Mouse (Mus musculus) left cerebral cortex, adult 2 months (tissue): ENCODE measurements around the gene Snx17. TPM values are rescaled to one million over a fixed set of nuclear protein-coding genes. Genes with fewer than 3 reads are reported as not detected.

Experiments
- DNase-seq, 2 experiments: peaks; one replicate each; pipeline ENCODE4 v3.0.0; 2021 to 2022; ENCODE audit warnings: low spot score in 2 of 2, mixed read lengths in 1 of 2; ENCODE audit errors: extremely low spot score in 1 of 2
- H3K27ac ChIP-seq: fragments of 200-600 bp; 2 replicates; pipeline ENCODE4 v1.8.1; 2022
- H3K4me3 ChIP-seq: fragments of 200-600 bp; 2 replicates; pipeline ENCODE4 v1.8.1; 2022
- CTCF ChIP-seq: fragments of 200-600 bp; IDR thresholded peaks from 2 replicates; pipeline ENCODE4 v1.8.1; 2022; ENCODE audit warnings: antibody characterized with exemption, mild to moderate bottlenecking, moderate library complexity
- intact Hi-C: fragments of 180-260 bp; cut with DNase I; formaldehyde crosslinking; loops from one replicate; pipeline ENCODE4 v1.15.1; 2025
- total RNA-seq, 2 experiments: library from RNA; stranded (reverse); gene quantifications; 2 replicates each; pipeline ENCODE4 v1.2.3; 2021

The Snx17 gene
- total RNA-seq, 2 experiments from 2014 or later, result 75.1 to 76.6 TPM

DNA sequence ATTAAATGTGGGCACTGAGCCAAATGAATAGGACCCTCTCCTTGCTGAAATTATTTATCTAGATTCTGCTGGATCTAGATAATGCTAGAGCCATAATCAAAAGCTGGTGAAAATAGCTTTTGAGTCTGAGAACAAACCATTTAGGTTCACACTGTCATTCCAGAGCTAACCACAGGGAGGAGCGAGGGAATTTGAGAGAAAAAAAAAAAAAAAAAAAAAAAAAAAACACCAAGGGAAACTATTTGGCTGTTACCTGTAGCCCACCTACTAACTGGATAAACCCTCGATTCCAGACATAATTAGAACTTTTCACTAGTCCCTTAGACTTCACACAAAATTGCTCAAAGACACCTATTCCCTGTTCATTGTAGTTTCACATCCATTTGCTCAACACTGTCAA lies 26.0 kb downstream of the Snx17 start:
- Histone ChIP-seq H3K4me3 (peak overlapping the region; percentile 97), H3K27ac (no peak overlapping the region)
- intact Hi-C loops, result no loop called here
- no peak for DNase-seq
- peak; percentile 55 for TF ChIP-seq CTCF

GRCm38 (mm10) chr5:31219474-31219873 lies 26.4 kb downstream of the Snx17 start:
- intact Hi-C loops, result no loop called here
- Histone ChIP-seq H3K4me3 (peak overlapping the region; percentile 97), H3K27ac (peak overlapping the region; percentile 90; the same call in 1 of the 2 replicates)
- TF ChIP-seq CTCF, result no peak
- no peak for DNase-seq

GRCm38 (mm10) chr5:31219911-31220447 lies 27.0 kb downstream of the Snx17 start:
- intact Hi-C loops, result loop anchor here (1.0 kb wide), 1 partner anchor 20 kb away; the partner anchor contains the start of gene Nrbp1
- Histone ChIP-seq H3K4me3 (peak overlapping the region; percentile 97), H3K27ac (peak overlapping the region; percentile 90)
- peak in 1 of 2 experiments; percentile 45 for DNase-seq
- TF ChIP-seq CTCF, result peak; percentile 8

DNA sequence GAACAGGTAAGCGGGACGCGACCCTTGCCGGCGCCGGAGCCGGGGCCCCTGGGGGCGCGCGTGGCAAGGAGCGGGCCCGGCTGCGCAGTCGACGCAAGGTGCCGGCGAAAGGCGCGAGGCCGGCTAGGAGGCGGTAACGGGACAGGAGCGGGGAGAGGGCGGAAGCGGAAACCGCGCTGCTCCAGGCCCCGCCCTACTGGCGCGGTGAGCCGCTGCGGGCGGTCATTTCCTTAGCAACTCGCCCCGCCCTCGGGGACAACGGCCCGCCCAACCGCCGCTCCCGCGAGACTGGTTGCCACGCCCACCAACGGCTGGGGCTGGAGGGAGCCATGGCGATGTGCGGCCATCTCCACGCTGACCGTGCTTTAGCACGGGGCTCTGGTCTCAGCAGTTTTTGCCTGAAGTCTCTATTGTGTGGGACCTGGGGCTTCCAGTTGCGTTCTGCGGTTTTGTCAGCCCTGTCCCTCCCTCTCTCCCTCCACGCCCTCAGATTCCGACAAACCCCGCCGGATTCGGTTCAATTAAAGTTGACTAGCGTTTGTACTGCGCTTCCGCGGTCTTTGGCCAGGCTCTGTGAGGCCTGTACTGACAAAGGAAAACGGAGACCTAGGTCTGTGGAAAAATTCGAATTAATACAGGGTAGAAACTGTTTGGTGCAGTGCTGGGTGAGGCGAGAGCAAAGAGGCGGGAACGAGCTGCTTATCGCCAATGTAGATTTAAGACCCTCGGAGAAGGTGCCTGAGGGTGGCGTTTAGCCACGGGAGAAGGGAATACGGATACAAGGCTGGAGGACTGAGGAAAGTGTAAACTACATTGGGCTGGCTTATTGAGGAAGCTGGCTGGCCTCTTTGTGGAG lies 27.6 kb downstream of the Snx17 start, which contains the start of gene Ppm1g:
Ppm1g (minus strand) TSS at position 240 of the 856 bp plus-strand sequence.
- DNase-seq, result peak; percentile 97
- intact Hi-C loops, result loop anchor here (1.0 kb wide), 1 partner anchor 20 kb away; the partner anchor contains the start of gene Nrbp1
- peak within 1 kb of the TSS; percentile 90 for H3K27ac ChIP-seq
- peak within 1 kb of the TSS; percentile 97 for H3K4me3 ChIP-seq
- TF ChIP-seq CTCF, result no peak

DNA sequence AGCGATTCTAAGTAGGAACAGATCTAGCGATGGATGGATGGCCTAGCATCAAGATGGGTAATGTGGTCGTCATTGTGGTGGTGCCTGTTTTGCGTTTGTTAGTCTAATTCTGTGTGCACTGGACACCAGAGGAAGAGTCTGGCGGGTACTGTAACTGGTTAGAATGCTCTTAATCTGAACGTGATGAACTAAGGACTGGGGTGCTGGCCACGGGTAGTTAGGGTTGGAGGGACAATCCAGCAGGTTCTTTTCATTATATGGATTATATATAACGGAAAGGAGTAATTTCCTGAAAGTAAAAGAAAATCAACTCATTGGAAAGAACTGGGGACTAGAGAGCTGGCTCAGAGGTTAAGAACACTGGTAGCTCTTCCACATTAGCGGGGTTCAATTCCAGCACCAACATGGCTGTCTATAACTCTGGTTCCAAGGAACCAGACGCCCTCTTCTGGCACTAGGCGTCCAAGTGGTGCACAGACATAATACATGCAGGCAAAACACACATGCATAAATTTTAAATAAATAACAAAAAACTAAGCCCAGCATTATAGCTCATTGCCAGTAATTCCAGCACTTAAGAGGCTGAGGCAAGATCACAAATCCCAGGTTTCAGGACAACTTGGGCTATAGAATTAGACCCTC lies 28.4 kb downstream of the Snx17 start:
- intact Hi-C loops, result no loop called here
- TF ChIP-seq CTCF, result peak; percentile 44
- peak overlapping the region; percentile 88 for H3K27ac ChIP-seq
- no peak for DNase-seq
- H3K4me3 ChIP-seq, result peak overlapping the region; percentile 97

DNA sequence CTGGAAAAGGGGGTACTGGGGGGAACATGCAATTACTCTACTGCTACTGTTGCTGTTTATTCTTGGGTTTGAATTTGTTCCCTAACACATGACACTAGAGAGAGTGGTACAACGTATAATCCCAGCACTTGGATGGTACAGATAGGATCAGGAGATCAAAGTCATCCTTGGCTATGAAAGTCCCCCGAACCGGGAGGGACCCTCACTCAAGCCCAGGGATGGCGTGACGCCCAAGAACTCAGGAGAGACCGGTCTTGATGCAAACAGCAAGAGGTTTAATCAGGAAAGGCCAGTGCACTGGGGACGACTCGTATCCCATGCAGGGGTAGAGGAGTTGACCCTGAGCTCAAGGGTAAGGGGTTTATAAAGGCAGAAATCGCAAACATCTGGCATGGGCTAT lies 29.7 kb downstream of the Snx17 start:
- H3K27ac ChIP-seq, result no peak overlapping the region
- no peak overlapping the region for H3K4me3 ChIP-seq
- no peak for DNase-seq
- TF ChIP-seq CTCF, result no peak
- intact Hi-C loops, result loop anchor here (1.0 kb wide), 1 partner anchor 106 kb away; no protein-coding TSS in a partner anchor

DNA sequence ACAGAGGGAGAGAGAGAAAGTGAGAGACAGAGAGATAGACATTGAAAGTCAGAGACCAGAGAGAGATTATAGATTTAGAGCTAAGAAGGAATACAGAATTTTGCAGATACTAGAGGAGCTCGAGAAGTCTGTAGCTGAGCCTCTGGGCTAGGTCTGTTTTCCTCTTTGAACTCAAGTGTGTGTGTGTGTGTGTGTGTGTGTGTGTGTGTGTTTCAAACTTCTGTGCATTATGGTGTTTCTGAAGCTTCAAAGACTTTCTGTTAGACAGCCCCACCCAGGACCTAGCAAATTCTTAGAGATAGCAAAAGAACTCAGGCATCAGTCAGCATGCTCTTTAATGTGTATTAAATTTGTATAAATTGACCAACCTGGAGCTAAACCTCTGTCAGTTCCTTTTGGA lies 33.6 kb downstream of the Snx17 start:
- H3K27ac ChIP-seq, result no peak overlapping the region
- H3K4me3 ChIP-seq, result no peak overlapping the region
- no peak for DNase-seq
- TF ChIP-seq CTCF, result no peak
- intact Hi-C loops, result no loop called here

GRCm38 (mm10) chr5:31240637-31241521 lies 47.9 kb downstream of the Snx17 start, which contains the start of the genes Nrbp1 and Gm9970:
Gene Nrbp1 (plus strand): TSS chr5:31240864.
Gene Gm9970 (minus strand): TSS chr5:31241232.
- intact Hi-C loops, result loop anchor here (1.0 to 2.0 kb wide), 2 partner anchors 21 to 54 kb away; partner anchors contain the start of gene Ppm1g
- no peak; the same call in none of the 2 replicates for TF ChIP-seq CTCF
- H3K4me3 ChIP-seq, result peak within 1 kb of the TSS; percentile 96
- H3K27ac ChIP-seq, result peak within 1 kb of the TSS; percentile 95
- DNase-seq, result peak; percentile 95 to 96

DNA sequence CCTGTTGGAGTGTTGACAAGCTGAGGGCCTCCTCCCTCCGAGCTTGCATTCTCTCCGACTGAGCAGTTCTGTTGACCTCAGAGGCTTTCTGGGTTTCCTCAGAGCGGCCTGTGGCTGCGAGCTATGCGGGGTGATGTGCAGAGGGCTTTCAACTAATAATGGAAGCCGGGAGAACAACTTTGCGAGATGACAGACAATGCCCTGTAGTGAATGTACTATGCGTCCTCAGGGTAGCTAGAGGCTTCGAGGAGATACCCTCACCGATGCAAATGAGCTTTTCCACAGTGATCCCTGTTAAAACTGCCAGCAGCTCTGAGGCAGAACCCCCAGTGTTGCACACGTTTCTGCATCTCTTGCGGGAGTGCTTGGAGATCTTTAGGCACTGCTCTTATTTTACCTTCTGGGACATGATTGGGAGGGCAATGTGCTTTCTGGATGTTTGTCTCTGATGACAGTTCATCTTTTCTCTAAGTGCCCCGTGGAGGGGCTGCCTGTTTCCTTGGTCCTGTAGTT lies 48.6 kb downstream of the Snx17 start:
- Histone ChIP-seq H3K4me3 (peak overlapping the region; percentile 96), H3K27ac (peak overlapping the region; percentile 20; the same call in 1 of the 2 replicates)
- intact Hi-C loops, result loop anchor here (2.0 kb wide), 1 partner anchor 53 kb away; no protein-coding TSS in a partner anchor
- DNase-seq, result no peak
- no peak for TF ChIP-seq CTCF

DNA sequence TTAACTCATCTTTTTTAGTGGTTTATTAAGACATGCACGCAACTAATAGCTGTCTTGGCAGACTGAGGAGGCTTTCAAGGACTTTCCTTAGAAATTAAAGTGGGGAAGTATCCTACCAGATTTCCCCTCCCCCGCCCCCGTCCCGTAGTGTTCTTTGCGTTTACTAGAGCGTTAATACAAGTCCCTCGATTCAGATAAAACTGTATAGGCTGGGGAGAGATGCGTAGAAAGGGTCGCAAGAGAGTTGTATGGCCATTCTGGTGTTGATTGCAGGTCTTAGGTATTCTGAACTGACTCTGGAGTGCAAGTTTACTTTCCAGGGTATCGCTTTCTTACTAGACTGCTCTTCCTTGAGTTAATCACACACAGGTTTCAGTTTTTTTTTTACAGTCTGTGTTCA lies 49.2 kb downstream of the Snx17 start:
- intact Hi-C loops, result no loop called here
- Histone ChIP-seq H3K27ac (no peak overlapping the region), H3K4me3 (peak overlapping the region; percentile 96)
- no peak for TF ChIP-seq CTCF
- no peak for DNase-seq

Other genes with a start within 250 kb of the Snx17 start
- 10 to 100 TPM; 24.2 to 26.0 TPM for gene Cgref1, start 247.6 kb upstream of the Snx17 start, total RNA-seq
- 100 to 1,000 TPM; 129 to 134 TPM for gene Preb, start 232.9 kb upstream of the Snx17 start, total RNA-seq
- under 1 TPM; 0.12 to 0.23 TPM for gene Tcf23, start 224.6 kb upstream of the Snx17 start, total RNA-seq
- gene Atraid, start 144.9 kb upstream of the Snx17 start, total RNA-seq, result 10 to 100 TPM; 67.1 to 68.9 TPM
- gene Slc5a6, start 144.3 kb upstream of the Snx17 start, total RNA-seq, result 10 to 100 TPM; 16.7 to 19.3 TPM
- 10 to 100 TPM; 23.4 to 27.6 TPM for gene Cad, start 138.4 kb upstream of the Snx17 start, total RNA-seq
- not detected for gene Dnajc5g, start 86.9 kb upstream of the Snx17 start, total RNA-seq
- gene Slc30a3, start 85.0 kb upstream of the Snx17 start, total RNA-seq, result 100 to 1,000 TPM; 162 to 184 TPM
- gene Trim54, start 76.5 kb upstream of the Snx17 start, total RNA-seq, result 1 to 10 TPM; 2.0 to 2.2 TPM
- gene Ucn, start 54.4 kb upstream of the Snx17 start, total RNA-seq, result 1 to 10 TPM; 1.3 to 1.8 TPM
- gene Mpv17, start 39.0 kb upstream of the Snx17 start, total RNA-seq, result 10 to 100 TPM; 47.8 to 49.2 TPM
- gene Gm29609, start 13.3 kb upstream of the Snx17 start, total RNA-seq, result 1 to 10 TPM; 3.0 to 3.2 TPM
- 10 to 100 TPM; 56.8 to 61.1 TPM for gene Gtf3c2, start 13.1 kb upstream of the Snx17 start, total RNA-seq
- 10 to 100 TPM; 39.7 to 43.7 TPM for gene Eif2b4, start 203 bp downstream of the Snx17 start, total RNA-seq
- 10 to 100 TPM; 28.0 to 31.4 TPM for gene Zfp513, start 9.1 kb downstream of the Snx17 start, total RNA-seq
- 10 to 100 TPM; 72.6 to 78.5 TPM for gene Ppm1g, start 27.5 kb downstream of the Snx17 start, total RNA-seq
- gene Nrbp1, start 47.6 kb downstream of the Snx17 start, total RNA-seq, result 10 to 100 TPM; 82.3 to 86.0 TPM
- gene Gm9970, start 48.0 kb downstream of the Snx17 start, total RNA-seq, result not detected
- gene Krtcap3, start 58.5 kb downstream of the Snx17 start, total RNA-seq, result 1 to 10 TPM; 3.2 to 3.6 TPM
- gene Ift172, start 97.9 kb downstream of the Snx17 start, total RNA-seq, result 100 to 1,000 TPM; 106 to 107 TPM
- 100 to 1,000 TPM; 147 to 157 TPM for gene Fndc4, start 102.9 kb downstream of the Snx17 start, total RNA-seq
- gene Gckr, start 104.2 kb downstream of the Snx17 start, total RNA-seq, result not detected